Mouse (Mus musculus) right cerebral cortex, adult 2 months (tissue): ENCODE measurements around the gene Zfp788.
"Not testable (repeated sequence)": the region's sequence is repeated elsewhere in the genome, so short reads cannot be mapped to it uniquely, and the experiment has no call there.

Source experiments
- DNase-seq, 2 experiments: peaks; one replicate each; pipeline ENCODE4 v3.0.0; 2021 to 2022; ENCODE audit warnings: low spot score in 2 of 2

Zfp788 gene

GRCm38 (mm10) chr7:41632409-41633220, at the start of gene Zfp788:
Gene Zfp788, plus strand, starts transcription at chr7:41633203.
- DNase-seq, result peak; percentile 95 to 96

- not testable (repeated sequence) for DNase-seq
These were observed 45.2 kb upstream of the Zfp788 start for GRCm38 (mm10) chr7:41587831-41588230.

- no peak for DNase-seq
These were observed 34.4 kb upstream of the Zfp788 start for GRCm38 (mm10) chr7:41598615-41599014.

- peak; percentile 92 to 97 for DNase-seq
These were observed 33.8 kb upstream of the Zfp788 start, which contains the start of gene 2610021A01Rik for GRCm38 (mm10) chr7:41599034-41599813. Gene 2610021A01Rik, plus strand, starts transcription at chr7:41599230.

GRCm38 (mm10) chr7:41599932-41600548, 33.0 kb upstream of the Zfp788 start:
- DNase-seq, result no peak

- DNase-seq, result no peak
These were observed 21.3 kb upstream of the Zfp788 start for GRCm38 (mm10) chr7:41611654-41612053.

GRCm38 (mm10) chr7:41616241-41616640, 16.8 kb upstream of the Zfp788 start:
- not testable (repeated sequence) for DNase-seq

GRCm38 (mm10) chr7:41633221-41633984, 400 bp downstream of the Zfp788 start:
- DNase-seq, result peak; percentile 90 to 97

GRCm38 (mm10) chr7:41674326-41674725, 41.3 kb downstream of the Zfp788 start:
- DNase-seq, result not testable (repeated sequence)
